Mouse (Mus musculus): ENCODE measurements at regions not wholly inside any gene's neighbourhood (a gene's known extent, or its start where the extent isn't known, plus 50 kb on each side); places are given as distances from the start of the nearest gene placed in this dataset.

GRCm38 (mm10) chr15:59762061-59762460 is 254.4 kb downstream of the 4933412E24Rik start:
- ATAC-seq (replicated peaks in 1 of 2; ENCODE audit: insufficient read depth in 1 of 2, low FRiP score in 2 of 2, low TSS enrichment in 1 of 2, low read depth in 1 of 2, poor library complexity in 2 of 2, severe bottlenecking in 2 of 2): no peak

GRCm38 (mm10) chr15:59760490-59760889 is 255.9 kb downstream of the 4933412E24Rik start:
- no peak for ATAC-seq (replicated peaks in 1 of 2; ENCODE audit: insufficient read depth in 1 of 2, low FRiP score in 2 of 2, low TSS enrichment in 1 of 2, low read depth in 1 of 2, poor library complexity in 2 of 2, severe bottlenecking in 2 of 2)

GRCm38 (mm10) chr15:59759566-59759965 is 256.8 kb downstream of the 4933412E24Rik start:
- ATAC-seq (replicated peaks in 1 of 2; ENCODE audit: insufficient read depth in 1 of 2, low FRiP score in 2 of 2, low TSS enrichment in 1 of 2, low read depth in 1 of 2, poor library complexity in 2 of 2, severe bottlenecking in 2 of 2): peak in 1 of 2 experiments; percentile 39; a peak in 1 of 4 replicates

GRCm38 (mm10) chr15:59758971-59759370 is 257.4 kb downstream of the 4933412E24Rik start:
- ATAC-seq (replicated peaks in 1 of 2; ENCODE audit: insufficient read depth in 1 of 2, low FRiP score in 2 of 2, low TSS enrichment in 1 of 2, low read depth in 1 of 2, poor library complexity in 2 of 2, severe bottlenecking in 2 of 2): no peak

DNA sequence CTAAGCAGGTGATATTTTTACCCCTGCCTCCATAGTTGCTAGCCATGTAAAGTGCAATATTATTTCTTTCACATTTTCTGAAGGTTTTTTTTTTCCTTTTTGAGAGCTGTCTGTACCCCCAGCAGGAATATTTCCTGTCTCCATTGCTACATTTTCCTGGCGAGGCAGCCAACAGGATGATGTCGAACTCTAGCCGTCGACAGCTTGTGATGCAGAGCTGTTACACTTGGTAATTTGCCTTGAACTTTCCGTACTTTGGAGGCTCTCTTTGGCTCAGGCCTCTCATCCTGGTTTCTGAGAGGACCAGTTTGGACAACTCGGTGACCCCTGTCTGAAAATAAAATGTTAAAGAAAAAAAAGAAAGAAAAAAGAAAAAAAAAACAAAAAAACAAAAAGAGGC is 260.3 kb downstream of the 4933412E24Rik start:
- ATAC-seq (replicated peaks in 1 of 2; ENCODE audit: insufficient read depth in 1 of 2, low FRiP score in 2 of 2, low TSS enrichment in 1 of 2, low read depth in 1 of 2, poor library complexity in 2 of 2, severe bottlenecking in 2 of 2): no peak

- ATAC-seq (replicated peaks in 1 of 2; ENCODE audit: insufficient read depth in 1 of 2, low FRiP score in 2 of 2, low TSS enrichment in 1 of 2, low read depth in 1 of 2, poor library complexity in 2 of 2, severe bottlenecking in 2 of 2): no peak
These were observed 261.5 kb downstream of the 4933412E24Rik start for GRCm38 (mm10) chr15:59754906-59755305.

DNA sequence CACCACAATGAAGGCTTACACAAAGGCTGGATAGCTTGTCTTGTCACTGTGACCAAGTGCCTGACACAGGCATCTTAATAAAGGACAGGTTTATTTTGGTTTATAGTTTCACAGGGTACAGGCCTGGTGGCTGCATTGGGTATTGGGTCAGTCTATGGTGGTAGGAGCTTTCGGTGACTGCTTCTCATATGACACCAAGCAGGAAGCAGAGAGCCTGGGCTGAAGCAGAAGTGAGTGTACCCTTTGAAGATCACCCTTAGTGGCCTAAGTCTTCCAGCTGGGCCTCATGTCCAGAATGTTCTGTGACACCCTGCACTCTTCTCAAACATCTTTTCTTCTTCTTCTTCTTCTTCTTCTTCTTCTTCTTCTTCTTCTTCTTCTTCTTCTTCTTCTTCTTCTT is 264.1 kb downstream of the 4933412E24Rik start:
- no peak for ATAC-seq (replicated peaks in 1 of 2; ENCODE audit: insufficient read depth in 1 of 2, low FRiP score in 2 of 2, low TSS enrichment in 1 of 2, low read depth in 1 of 2, poor library complexity in 2 of 2, severe bottlenecking in 2 of 2)

DNA sequence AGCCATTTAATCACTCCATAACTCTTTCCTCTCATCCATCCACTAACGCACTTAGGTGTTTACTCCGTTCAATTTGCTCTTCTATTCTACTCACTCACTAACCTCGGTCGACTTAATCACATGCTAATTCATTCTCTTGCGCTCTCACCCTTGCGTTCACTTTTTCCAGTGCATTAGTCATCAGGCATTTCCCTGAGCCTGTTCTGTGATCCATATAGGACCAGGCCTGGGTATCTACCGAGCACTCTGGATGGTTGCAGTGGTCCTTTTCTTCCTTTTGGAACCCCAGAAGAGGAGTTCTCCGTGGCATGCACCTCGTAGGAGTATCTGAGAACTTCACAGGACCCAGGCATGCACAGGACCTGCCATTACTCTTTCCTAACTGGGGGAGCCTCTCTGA is 270.1 kb downstream of the 4933412E24Rik start:
- no peak for ATAC-seq (replicated peaks in 1 of 2; ENCODE audit: insufficient read depth in 1 of 2, low FRiP score in 2 of 2, low TSS enrichment in 1 of 2, low read depth in 1 of 2, poor library complexity in 2 of 2, severe bottlenecking in 2 of 2)

- peak; percentile 67 to 84; a peak in 3 of 4 replicates for ATAC-seq (replicated peaks in 1 of 2; ENCODE audit: insufficient read depth in 1 of 2, low FRiP score in 2 of 2, low TSS enrichment in 1 of 2, low read depth in 1 of 2, poor library complexity in 2 of 2, severe bottlenecking in 2 of 2)
These were observed 271.9 kb downstream of the 4933412E24Rik start for GRCm38 (mm10) chr15:59744411-59744931.

DNA sequence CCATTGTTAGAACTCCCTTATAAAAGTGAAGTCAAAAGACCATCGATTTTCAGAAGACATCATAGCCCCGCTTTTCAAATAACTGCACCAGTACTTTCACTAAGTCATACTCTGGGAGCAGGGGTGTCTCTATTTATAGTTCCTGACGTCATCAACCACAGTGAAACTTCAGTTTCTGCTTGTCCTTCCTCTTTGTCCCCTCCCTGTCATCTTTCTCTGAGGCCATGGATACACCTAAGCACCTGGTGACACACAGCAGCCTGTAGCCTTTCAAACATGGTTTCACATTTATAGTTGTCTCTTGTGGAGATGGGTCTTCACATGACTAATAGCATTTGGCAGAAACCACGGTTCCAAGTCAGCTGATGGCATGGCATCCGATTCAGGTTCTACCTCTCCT is 277.2 kb downstream of the 4933412E24Rik start:
- peak; percentile 90 to 92 for ATAC-seq (replicated peaks in 1 of 2; ENCODE audit: insufficient read depth in 1 of 2, low FRiP score in 2 of 2, low TSS enrichment in 1 of 2, low read depth in 1 of 2, poor library complexity in 2 of 2, severe bottlenecking in 2 of 2)

DNA sequence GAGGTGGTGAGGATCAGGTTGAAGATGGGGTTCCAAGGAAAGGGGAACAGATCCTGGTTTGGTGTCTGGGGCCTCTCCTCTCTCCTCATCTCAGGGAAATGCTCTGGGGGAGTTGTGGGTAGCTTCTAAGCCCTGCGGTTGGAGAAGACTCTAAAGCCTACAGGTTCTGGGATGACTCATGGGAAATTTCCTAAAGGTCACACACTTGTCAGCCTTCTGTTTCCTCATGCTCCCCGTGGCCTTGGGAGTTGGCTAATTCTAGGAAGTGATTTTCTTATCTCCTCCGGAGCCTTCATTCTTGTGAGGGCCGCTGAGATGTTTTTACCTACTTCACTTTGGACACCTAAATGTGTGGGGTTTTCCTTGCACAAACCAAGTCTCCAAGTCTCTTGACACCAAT is 279.2 kb downstream of the 4933412E24Rik start:
- ATAC-seq (replicated peaks in 1 of 2; ENCODE audit: insufficient read depth in 1 of 2, low FRiP score in 2 of 2, low TSS enrichment in 1 of 2, low read depth in 1 of 2, poor library complexity in 2 of 2, severe bottlenecking in 2 of 2): no peak

DNA sequence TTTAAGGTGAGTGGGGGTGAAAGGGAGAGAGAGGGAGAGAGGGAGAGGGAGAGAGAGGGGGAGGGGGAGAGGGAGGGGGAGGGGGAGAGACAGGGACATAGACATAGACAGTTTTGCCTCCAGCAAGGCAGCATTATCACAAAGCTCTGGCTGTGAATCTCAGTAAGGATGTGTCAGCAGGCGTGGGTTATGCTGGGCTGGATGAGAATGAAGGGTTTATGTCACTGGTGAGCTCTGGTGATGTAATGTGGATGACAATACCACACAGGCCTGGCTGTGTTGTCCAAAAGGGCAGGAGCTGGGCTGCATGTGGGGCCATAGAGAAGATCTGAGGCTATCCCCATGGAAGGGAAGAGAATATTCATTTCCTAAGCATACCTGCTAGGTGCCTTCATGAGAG is 282.0 kb downstream of the 4933412E24Rik start:
- ATAC-seq (replicated peaks in 1 of 2; ENCODE audit: insufficient read depth in 1 of 2, low FRiP score in 2 of 2, low TSS enrichment in 1 of 2, low read depth in 1 of 2, poor library complexity in 2 of 2, severe bottlenecking in 2 of 2): no peak

DNA sequence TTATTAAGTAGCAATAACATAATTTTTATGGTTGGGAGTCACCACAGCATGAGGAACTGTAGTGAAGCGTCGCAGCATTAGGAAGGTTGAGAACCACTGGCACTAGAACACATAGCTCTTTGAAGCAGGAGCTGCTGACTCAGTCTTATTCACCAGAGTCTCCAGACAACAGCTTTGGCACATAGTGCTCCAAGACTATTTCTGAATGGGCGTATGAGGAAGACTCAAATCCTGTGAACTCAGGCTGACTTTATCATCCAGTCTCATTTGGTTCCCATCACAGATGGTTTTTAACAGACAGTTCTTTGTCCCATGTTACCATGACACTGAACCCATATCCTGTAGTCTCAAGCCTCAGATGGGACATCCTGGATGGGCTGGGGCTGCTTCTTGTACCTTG is 282.5 kb downstream of the 4933412E24Rik start:
- no peak for ATAC-seq (replicated peaks in 1 of 2; ENCODE audit: insufficient read depth in 1 of 2, low FRiP score in 2 of 2, low TSS enrichment in 1 of 2, low read depth in 1 of 2, poor library complexity in 2 of 2, severe bottlenecking in 2 of 2)

DNA sequence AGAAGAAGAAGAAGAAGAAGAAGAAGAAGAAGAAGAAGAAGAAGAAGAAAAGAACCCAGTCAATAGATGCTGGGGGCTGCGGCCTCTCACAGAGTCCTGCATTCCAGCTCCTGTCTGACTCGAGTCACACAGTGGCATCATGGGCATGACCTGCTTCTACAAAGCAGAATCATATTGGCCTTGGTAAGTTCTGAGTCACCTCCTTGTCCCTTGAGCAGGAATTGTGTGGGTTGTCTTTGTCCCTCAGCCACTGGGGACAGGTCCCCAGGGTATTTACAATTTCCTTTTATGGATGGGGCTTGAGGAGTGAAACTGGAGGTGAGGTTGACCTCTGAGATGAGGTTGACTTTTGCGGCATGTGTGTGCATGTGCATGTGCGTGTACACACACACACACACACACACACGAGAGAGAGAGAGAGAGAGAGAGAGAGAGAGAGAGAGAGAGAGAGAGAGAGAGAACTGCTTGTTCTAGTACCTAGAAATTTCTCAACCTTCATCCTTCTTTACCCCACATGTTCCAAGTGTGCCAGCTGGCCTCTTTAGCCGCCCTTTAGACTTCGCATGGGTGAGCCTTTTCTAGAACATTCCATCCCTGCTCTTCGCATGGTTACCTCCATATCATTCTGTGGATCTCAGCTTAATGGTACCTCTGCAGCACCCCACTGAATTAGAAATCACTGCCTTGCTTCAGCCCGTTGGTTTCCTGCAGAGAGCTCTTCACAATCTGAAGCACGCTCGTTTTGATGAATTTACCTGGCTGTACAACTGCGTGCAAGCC is 283.2 kb downstream of the 4933412E24Rik start:
- no peak for ATAC-seq (replicated peaks in 1 of 2; ENCODE audit: insufficient read depth in 1 of 2, low FRiP score in 2 of 2, low TSS enrichment in 1 of 2, low read depth in 1 of 2, poor library complexity in 2 of 2, severe bottlenecking in 2 of 2)

DNA sequence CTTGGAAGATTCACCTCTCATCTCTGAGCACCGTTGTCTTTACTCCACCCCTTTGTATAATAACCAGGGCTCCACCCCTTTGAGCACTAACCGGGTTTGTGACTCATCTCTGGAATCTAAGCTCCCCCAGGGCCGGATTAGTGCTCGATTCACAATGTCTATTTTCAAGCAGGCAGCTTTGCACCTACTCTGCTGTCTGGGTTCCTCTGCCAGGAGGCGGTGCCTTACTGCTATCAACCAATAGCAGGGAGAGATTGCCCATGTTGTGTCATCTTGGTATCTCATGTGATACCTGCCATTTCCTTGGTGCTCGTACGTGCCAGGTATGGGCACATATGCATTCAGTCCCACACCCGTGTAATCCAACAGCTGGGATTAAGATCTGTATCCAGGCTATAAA is 285.3 kb downstream of the 4933412E24Rik start:
- no peak for ATAC-seq (replicated peaks in 1 of 2; ENCODE audit: insufficient read depth in 1 of 2, low FRiP score in 2 of 2, low TSS enrichment in 1 of 2, low read depth in 1 of 2, poor library complexity in 2 of 2, severe bottlenecking in 2 of 2)

- ATAC-seq (replicated peaks in 1 of 2; ENCODE audit: insufficient read depth in 1 of 2, low FRiP score in 2 of 2, low TSS enrichment in 1 of 2, low read depth in 1 of 2, poor library complexity in 2 of 2, severe bottlenecking in 2 of 2): peak; percentile 68 to 81; a peak in 3 of 4 replicates
These were observed 287.4 kb downstream of the 4933412E24Rik start for GRCm38 (mm10) chr15:59728817-59729560.

DNA sequence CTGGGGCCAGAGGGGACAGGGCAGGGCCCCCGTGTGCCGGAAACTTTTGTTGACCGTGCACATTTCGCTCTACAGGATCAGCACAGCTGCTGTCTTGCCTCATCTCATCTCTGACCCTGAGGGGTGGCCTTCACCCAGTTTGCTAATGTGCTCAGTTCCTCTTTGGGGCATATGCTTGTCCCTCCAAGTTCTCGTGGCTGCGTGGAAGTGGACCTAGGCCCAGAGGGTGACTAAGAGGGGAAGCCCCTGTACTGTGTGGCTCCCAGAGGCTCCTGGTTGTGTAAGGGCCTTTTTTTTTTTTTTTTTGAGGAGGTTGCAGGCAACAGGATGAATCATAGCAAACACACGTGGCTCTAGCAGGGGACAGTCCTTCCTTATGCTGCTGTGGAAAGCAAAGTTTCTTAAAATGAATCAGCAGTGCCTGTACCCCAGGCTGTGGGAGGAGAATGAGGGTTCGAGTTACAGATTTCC is 288.2 kb downstream of the 4933412E24Rik start:
- peak; percentile 82 to 88 for ATAC-seq (replicated peaks in 1 of 2; ENCODE audit: insufficient read depth in 1 of 2, low FRiP score in 2 of 2, low TSS enrichment in 1 of 2, low read depth in 1 of 2, poor library complexity in 2 of 2, severe bottlenecking in 2 of 2)

DNA sequence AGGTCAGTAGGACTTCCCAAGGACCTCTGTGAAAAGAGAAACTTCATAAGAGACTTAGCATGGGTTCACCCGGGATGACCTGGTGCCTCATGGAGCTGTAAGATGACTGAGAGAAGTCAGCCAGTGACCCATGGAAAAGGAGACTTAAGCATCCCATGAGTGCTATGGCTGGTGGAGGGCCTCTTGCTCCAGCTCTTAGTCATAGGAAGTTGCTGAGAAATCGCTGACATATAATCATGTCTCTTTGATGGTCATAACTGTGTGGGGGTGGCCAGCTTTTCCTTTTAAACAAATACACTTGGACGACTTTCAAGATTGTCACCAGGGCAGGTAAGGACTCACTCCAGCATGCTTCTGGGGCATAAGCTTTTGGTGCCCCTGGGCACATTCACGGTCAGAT is 290.5 kb downstream of the 4933412E24Rik start:
- no peak for ATAC-seq (replicated peaks in 1 of 2; ENCODE audit: insufficient read depth in 1 of 2, low FRiP score in 2 of 2, low TSS enrichment in 1 of 2, low read depth in 1 of 2, poor library complexity in 2 of 2, severe bottlenecking in 2 of 2)
